Mouse (Mus musculus) embryo, embryonic 10 days (tissue): ENCODE measurements around the gene Baz2b.
"Not testable (repeated sequence)": the region's sequence is repeated elsewhere in the genome, so short reads cannot be mapped to it uniquely, and the experiment has no call there.

Source experiments
- DNase-seq: peaks from one replicate; pipeline ENCODE4 v3.0.0-alpha.2; 2015; ENCODE audit warnings: low spot score

The Baz2b gene

GRCm38 (mm10) chr2:59862618-59863017 lies 347.0 kb downstream of the Baz2b start:
- no peak for DNase-seq

GRCm38 (mm10) chr2:59854363-59854762 lies 355.3 kb downstream of the Baz2b start:
- DNase-seq, result no peak

GRCm38 (mm10) chr2:59853543-59853942 lies 356.1 kb downstream of the Baz2b start:
- DNase-seq, result no peak

- no peak for DNase-seq
Measured at GRCm38 (mm10) chr2:59852916-59853315, 356.7 kb downstream of the Baz2b start.

- DNase-seq, result not testable (repeated sequence)
Measured at GRCm38 (mm10) chr2:59851885-59852284, 357.8 kb downstream of the Baz2b start.
